Mouse (Mus musculus): ENCODE data around the gene Prrx1. TPM values are rescaled to one million over a fixed set of nuclear protein-coding genes. Genes with fewer than 3 reads are reported as not detected.

Prrx1 gene
- total RNA-seq, 1 experiment, result 1.1 TPM

- no peaks in the 10 kb centered on the region for H3K36me3 ChIP-seq (ENCODE audit: control insufficient read depth, insufficient read depth, low read length, poor library complexity, severe bottlenecking)
- TF ChIP-seq HCFC1 (IDR thresholded peaks at IDR 0.05; ENCODE audit: borderline replicate concordance, insufficient read depth, low read length) (no peak), CHD2 (IDR thresholded peaks at IDR 0.05; ENCODE audit: low read depth, low read length) (no peak), ZC3H11A (IDR thresholded peaks at IDR 0.05; ENCODE audit: borderline replicate concordance, low read depth, low read length) (no peak), MAFK (IDR thresholded peaks at IDR 0.05; ENCODE audit: insufficient read depth, low read depth, low read length) (no peak), ZNF384 (IDR thresholded peaks at IDR 0.05; ENCODE audit: low read depth, low read length) (no peak)
- in situ Hi-C loops (cut with MboI; ENCODE audit: low sequenced_read_pairs in 2 of 2, unreplicated experiment in 2 of 2), result no loop called here
- no peak overlapping the region for H3K9ac ChIP-seq (ENCODE audit: insufficient read depth, low read depth, low read length, poor library complexity, severe bottlenecking)
- H3K4me1 ChIP-seq (ENCODE audit: control insufficient read depth in 2 of 2, insufficient read depth in 2 of 2, low read length in 2 of 2, poor library complexity in 1 of 2), result no peaks in the 10 kb centered on the region
- H3K9me3 ChIP-seq (ENCODE audit: control insufficient read depth, insufficient read depth, low read depth, low read length), result no peaks in the 10 kb centered on the region
- no peak for DNase-seq (ENCODE audit: low read depth, low spot score)
- no peak overlapping the region for H3K27ac ChIP-seq (ENCODE audit: insufficient read depth, low read depth, low read length, poor library complexity, severe bottlenecking)
- no peak overlapping the region for H3K4me3 ChIP-seq (ENCODE audit: insufficient read depth in 1 of 2, low read depth in 1 of 2, low read length in 2 of 2, poor library complexity in 1 of 2, severe bottlenecking in 1 of 2)
Measured at GRCm38 (mm10) chr1:163345541-163345940, 32.0 kb upstream of the Prrx1 start.

- no peaks in the 10 kb centered on the region for H3K9me3 ChIP-seq (ENCODE audit: control insufficient read depth, insufficient read depth, low read depth, low read length)
- no peaks in the 10 kb centered on the region for H3K36me3 ChIP-seq (ENCODE audit: control insufficient read depth, insufficient read depth, low read length, poor library complexity, severe bottlenecking)
- no peaks in the 10 kb centered on the region for H3K4me1 ChIP-seq (ENCODE audit: control insufficient read depth in 2 of 2, insufficient read depth in 2 of 2, low read length in 2 of 2, poor library complexity in 1 of 2)
- in situ Hi-C loops (cut with MboI; ENCODE audit: low sequenced_read_pairs in 2 of 2, unreplicated experiment in 2 of 2), result no loop called here
- no peak overlapping the region for H3K4me3 ChIP-seq (ENCODE audit: insufficient read depth in 1 of 2, low read depth in 1 of 2, low read length in 2 of 2, poor library complexity in 1 of 2, severe bottlenecking in 1 of 2)
- no peak overlapping the region for H3K27ac ChIP-seq (ENCODE audit: insufficient read depth, low read depth, low read length, poor library complexity, severe bottlenecking)
- DNase-seq (ENCODE audit: low read depth, low spot score), result peak; percentile 21
- H3K9ac ChIP-seq (ENCODE audit: insufficient read depth, low read depth, low read length, poor library complexity, severe bottlenecking), result no peak overlapping the region
- TF ChIP-seq ZC3H11A (IDR thresholded peaks at IDR 0.05; ENCODE audit: borderline replicate concordance, low read depth, low read length), result no peak
- TF ChIP-seq HCFC1 (IDR thresholded peaks at IDR 0.05; ENCODE audit: borderline replicate concordance, insufficient read depth, low read length), result no peak
- TF ChIP-seq CHD2 (IDR thresholded peaks at IDR 0.05; ENCODE audit: low read depth, low read length), result no peak
- TF ChIP-seq ZNF384 (IDR thresholded peaks at IDR 0.05; ENCODE audit: low read depth, low read length), result no peak
- no peak for TF ChIP-seq MAFK (IDR thresholded peaks at IDR 0.05; ENCODE audit: insufficient read depth, low read depth, low read length)
Measured at GRCm38 (mm10) chr1:163344931-163345330, 31.4 kb upstream of the Prrx1 start.

- H3K4me1 ChIP-seq (ENCODE audit: control insufficient read depth in 2 of 2, insufficient read depth in 2 of 2, low read length in 2 of 2, poor library complexity in 1 of 2), result no peaks in the 10 kb centered on the region
- TF ChIP-seq CHD2 (IDR thresholded peaks at IDR 0.05; ENCODE audit: low read depth, low read length), result no peak
- no peak for TF ChIP-seq HCFC1 (IDR thresholded peaks at IDR 0.05; ENCODE audit: borderline replicate concordance, insufficient read depth, low read length)
- TF ChIP-seq MAFK (IDR thresholded peaks at IDR 0.05; ENCODE audit: insufficient read depth, low read depth, low read length), result no peak
- TF ChIP-seq ZC3H11A (IDR thresholded peaks at IDR 0.05; ENCODE audit: borderline replicate concordance, low read depth, low read length), result no peak
- no peak for TF ChIP-seq ZNF384 (IDR thresholded peaks at IDR 0.05; ENCODE audit: low read depth, low read length)
- H3K9ac ChIP-seq (ENCODE audit: insufficient read depth, low read depth, low read length, poor library complexity, severe bottlenecking), result no peak overlapping the region
- no peaks in the 10 kb centered on the region for H3K36me3 ChIP-seq (ENCODE audit: control insufficient read depth, insufficient read depth, low read length, poor library complexity, severe bottlenecking)
- no peak overlapping the region for H3K4me3 ChIP-seq (ENCODE audit: insufficient read depth in 1 of 2, low read depth in 1 of 2, low read length in 2 of 2, poor library complexity in 1 of 2, severe bottlenecking in 1 of 2)
- in situ Hi-C loops (cut with MboI; ENCODE audit: low sequenced_read_pairs in 2 of 2, unreplicated experiment in 2 of 2), result no loop called here
- no peaks in the 10 kb centered on the region for H3K9me3 ChIP-seq (ENCODE audit: control insufficient read depth, insufficient read depth, low read depth, low read length)
- no peak for DNase-seq (ENCODE audit: low read depth, low spot score)
- H3K27ac ChIP-seq (ENCODE audit: insufficient read depth, low read depth, low read length, poor library complexity, severe bottlenecking), result no peak overlapping the region
Measured at GRCm38 (mm10) chr1:163339219-163339561, 25.7 kb upstream of the Prrx1 start.

GRCm38 (mm10) chr1:163338525-163339218 lies 25.2 kb upstream of the Prrx1 start:
- in situ Hi-C loops (cut with MboI; ENCODE audit: low sequenced_read_pairs in 2 of 2, unreplicated experiment in 2 of 2), result no loop called here
- Histone ChIP-seq H3K4me3 (ENCODE audit: insufficient read depth in 1 of 2, low read depth in 1 of 2, low read length in 2 of 2, poor library complexity in 1 of 2, severe bottlenecking in 1 of 2) (no peak overlapping the region), H3K4me1 (ENCODE audit: control insufficient read depth in 2 of 2, insufficient read depth in 2 of 2, low read length in 2 of 2, poor library complexity in 1 of 2) (no peaks in the 10 kb centered on the region), H3K9me3 (ENCODE audit: control insufficient read depth, insufficient read depth, low read depth, low read length) (no peaks in the 10 kb centered on the region), H3K9ac (ENCODE audit: insufficient read depth, low read depth, low read length, poor library complexity, severe bottlenecking) (no peak overlapping the region), H3K36me3 (ENCODE audit: control insufficient read depth, insufficient read depth, low read length, poor library complexity, severe bottlenecking) (no peaks in the 10 kb centered on the region), H3K27ac (ENCODE audit: insufficient read depth, low read depth, low read length, poor library complexity, severe bottlenecking) (no peak overlapping the region)
- TF ChIP-seq MAFK (IDR thresholded peaks at IDR 0.05; ENCODE audit: insufficient read depth, low read depth, low read length) (no peak), ZNF384 (IDR thresholded peaks at IDR 0.05; ENCODE audit: low read depth, low read length) (no peak), HCFC1 (IDR thresholded peaks at IDR 0.05; ENCODE audit: borderline replicate concordance, insufficient read depth, low read length) (no peak), CHD2 (IDR thresholded peaks at IDR 0.05; ENCODE audit: low read depth, low read length) (no peak), ZC3H11A (IDR thresholded peaks at IDR 0.05; ENCODE audit: borderline replicate concordance, low read depth, low read length) (no peak)
- DNase-seq (ENCODE audit: low read depth, low spot score), result no peak

Data from ES-E14 (cell line).